Mouse (Mus musculus) gastrocnemius, postnatal 25 days (tissue): ENCODE measurements around the gene Zgrf1. TPM values are rescaled to one million over a fixed set of nuclear protein-coding genes. Genes with fewer than 3 reads are reported as not detected.

Experiments used
- DNase-seq: peaks from one replicate; pipeline ENCODE4 v3.0.0; 2022
- microRNA-seq, 2 experiments: library from miRNA; unstranded; fragments of <30 nt; microRNA quantifications; one replicate each; pipeline ENCODE4 v1.2.0; 2021; ENCODE audit warnings: borderline replicate concordance in 2 of 2
- total RNA-seq, 2 experiments: library from RNA; stranded (reverse); gene quantifications; 1 replicate in 1 of 2; 2 replicates in 1 of 2; pipeline ENCODE4 v1.2.3; 2021

The Zgrf1 gene
- total RNA-seq, 2 experiments from 2014 or later = 0.51 to 0.72 TPM

DNA sequence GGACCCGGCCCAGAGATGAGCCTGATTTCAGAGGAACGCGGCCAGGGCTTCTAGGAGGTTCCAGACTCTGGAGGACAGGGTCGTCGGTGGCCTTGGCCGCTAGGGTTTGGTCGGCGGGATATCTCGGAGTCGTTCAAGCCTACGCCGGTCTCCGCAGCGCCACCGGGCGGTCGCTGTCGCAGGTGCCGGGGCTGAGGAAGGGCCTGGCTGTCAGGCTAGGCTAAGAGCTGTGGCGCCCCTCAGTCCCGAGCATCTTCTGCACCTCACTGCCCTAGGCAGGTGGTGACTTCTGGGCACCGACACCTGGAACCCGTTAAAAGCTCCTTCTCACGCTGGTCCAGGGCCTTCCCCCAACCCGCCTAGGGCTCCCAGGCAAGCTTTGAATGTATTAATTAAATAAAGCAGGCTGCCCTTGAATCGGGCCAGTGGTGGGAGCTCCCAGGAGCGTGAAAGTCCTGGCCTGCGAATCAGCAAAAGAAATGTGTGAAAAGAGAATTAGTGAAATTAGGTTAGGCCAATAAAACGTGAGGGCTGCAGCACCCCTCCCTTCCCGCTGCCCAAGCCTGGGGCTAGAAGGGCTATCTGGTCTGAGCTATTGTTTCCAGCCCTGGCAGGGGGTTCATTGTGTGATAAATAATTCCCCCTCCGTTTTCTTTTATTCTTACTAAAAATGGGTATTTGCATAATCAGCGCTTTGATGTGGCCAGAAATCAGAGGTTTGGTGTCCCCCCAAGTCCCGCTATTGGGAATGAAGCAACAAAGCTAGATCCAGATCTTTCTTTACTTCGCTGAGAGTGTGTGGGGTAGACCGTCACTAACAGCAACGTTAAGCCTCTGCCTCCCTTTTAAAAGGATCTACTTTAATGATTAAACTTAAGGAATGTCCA lies 86.8 kb downstream of the Zgrf1 start:
- no peak for DNase-seq

DNA sequence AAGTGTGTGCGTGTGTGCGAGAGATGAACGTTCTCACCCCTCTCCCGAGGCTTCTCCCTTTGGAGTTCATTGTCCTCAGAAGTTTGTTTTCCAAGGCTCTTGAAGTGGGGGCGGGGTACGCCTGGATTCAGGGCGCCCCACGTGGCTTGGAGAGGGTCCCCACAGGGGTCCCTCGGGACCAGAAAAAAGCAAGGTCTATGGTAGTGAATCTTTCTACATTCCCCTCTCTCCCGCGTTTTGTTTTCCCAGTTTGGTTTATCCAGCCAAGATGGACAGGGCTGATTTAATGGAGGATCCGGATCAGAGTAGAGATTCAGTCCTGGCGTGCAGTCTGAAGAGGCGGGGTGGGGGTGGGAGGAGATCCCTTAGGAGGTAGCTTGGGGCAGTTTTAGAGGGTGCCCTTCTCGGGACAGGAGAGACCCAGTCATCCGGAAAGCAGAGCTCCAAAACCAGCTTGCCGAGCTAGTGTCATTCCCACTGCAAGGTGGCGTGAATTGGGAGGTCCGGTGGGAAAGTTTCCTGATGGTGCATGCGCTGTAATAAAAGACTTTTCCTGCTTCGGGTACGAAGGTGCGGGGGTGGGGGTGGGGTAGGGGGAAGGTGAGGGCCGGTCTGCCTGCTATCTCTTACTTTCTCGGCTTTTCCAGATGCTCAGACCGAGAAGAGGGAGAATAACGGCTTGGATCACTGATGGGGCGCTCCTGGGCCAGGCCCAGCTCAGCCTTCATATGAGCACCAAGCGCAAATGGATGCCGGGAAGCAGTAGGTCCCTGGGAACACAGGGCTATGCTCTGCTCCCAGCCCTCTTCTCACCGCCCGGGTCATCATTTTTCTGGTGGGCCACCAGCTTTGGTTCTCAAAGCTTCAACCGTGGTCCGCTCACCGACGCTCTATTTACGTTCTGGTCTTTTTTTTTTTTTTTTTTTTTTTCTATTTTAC lies 87.7 kb downstream of the Zgrf1 start:
- DNase-seq = no peak

DNA sequence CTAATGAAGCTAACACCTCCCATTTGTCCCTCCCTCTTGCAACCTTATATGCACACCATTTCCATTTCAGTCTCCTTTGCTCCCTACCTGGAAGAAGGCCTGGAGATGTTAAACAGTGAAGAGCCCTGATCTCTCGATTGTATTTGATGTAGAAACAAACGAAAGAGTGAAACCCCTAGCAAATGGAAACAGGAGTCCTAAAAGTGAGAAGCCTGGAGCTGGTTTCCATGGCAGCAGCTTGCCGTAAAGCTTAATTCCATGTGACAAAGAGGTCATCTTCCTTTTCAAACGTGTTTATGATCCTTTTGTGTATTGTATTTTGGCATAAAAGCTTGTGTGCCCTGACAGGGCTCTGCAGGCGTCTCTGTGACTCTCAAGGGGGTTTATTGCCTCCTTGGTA lies 88.9 kb downstream of the Zgrf1 start:
- DNase-seq = no peak

DNA sequence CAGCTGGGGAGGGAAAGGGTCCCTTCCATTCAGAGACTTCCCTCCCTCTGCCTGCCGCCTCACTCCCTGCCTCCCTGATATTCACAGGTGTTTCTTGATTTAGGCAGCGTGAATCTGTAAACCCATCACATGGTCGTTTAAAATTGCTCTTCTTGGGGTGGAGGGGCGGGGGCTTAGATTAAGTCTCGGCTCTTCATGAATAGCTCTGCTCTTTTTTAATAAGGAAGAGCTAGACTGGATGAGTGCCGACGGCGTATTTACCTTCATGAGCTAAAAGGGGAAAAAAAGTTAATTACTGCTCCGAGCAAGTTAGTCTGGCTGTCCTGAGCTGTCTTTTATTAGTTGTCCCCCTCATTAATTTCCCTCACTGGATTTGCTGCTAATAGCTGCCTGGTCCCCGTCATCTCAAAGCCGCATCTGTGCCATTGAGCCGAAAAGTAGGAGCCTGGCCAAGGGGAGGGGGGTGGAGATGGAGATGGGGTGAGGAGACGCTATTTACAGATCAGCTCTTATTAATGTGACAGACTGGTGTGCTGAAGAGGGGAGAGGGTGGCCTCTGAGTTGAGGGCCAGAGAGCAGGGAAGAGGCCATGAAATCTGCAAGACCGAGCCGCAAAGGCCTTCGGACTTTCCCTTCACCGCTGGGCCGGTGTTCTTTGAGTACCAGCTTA lies 93.0 kb downstream of the Zgrf1 start:
- DNase-seq = no peak

DNA sequence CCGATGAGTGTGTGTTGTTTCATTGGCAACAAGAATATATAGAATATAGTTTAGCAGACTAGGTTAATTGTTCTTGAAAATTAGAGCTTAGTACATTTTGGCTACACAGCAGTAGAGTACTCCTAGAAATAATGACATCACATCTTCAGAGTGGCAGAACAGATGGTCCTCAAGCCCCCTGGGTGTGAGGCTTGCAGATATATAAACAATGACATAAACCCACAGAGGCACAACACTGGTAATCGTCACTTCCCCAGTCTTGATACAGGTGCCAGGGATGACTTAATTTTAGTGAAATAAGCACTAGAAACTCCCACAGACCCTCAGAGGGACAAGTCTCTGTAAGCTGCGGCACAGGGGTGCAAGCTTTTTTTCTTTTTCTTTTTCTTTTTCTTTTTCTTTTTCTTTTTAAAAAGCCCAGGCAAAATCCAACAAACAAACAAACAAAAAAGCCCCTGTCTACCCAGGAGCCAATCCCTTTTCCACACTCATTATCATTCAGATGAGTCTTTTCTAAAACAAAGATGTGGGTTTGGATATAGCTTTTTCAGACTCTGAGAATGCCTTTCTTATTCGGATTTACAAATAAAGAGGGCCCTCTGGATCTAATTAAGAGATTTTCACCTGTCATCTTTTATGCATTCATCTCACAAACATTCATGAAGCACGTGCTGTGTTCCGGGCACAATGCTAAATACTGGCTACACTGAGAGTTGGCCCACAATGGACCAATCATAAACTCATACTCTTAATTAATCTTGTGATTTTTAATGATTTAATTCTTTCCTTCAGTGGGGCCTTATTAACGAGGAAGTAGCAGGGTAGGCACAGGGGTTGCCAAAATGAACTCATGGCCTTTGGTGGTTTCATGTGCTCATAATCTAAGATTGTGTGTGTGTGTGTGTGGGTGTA lies 98.7 kb downstream of the Zgrf1 start:
- DNase-seq = no peak

DNA sequence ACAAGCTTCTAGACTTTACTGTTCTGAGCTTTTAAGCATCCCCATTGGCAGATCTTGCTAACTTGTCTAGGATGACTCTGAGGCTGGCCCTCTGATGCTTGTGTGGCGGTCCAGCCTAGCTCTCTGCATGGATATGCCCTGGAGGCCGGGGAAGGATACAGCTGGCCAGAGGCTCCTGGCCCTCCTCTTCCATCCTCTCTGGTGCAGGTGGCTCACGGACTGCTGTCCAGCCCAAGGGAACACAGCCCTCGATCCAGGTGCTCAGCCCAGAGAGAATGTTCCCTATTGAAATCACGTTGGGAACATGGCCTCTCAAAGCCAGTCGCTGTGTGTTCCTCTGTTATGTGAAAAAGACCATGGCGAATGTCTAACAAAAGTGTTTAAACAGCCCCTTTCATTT lies 107.4 kb downstream of the Zgrf1 start:
- DNase-seq = no peak

DNA sequence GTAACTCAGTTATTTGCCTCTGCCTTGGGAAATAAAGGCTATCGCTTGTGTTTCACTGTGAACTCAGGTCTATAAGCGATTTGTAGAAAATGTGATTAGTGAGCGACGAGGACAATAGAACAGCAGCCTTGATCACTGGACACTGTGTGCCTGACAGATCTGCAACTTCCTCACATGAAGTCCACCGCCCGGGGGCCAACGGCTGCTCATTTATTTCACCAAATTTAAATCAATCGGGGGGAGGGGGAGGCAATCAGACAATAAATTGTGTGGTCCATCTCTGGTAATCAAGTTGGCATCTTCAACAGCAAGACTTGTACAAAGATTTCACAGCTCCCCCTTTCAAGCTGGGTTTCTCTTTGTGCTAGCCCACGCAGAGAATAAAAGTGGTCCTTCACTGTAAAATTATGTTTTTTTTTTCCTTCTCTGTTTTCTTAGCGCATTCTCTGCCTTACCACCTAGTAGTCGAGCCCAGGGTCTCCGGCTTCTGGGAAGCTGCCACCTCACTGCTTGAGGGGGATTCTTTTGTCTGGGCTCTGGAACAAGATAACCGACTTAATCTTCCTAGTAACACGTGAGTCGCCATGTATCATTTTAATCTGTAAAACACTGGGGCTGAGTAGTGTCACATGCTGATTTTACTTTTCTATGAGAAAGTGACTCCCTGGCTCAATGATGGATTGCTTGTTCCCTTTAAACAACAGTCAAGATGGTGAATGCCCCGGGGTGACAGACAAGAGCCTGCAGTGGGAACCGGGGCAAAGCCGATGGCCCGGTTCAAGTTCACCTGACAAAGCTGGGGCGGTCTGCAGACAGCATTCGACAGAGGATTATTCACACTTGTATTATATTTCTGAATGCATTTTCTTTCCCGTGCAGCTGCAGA lies 108.6 kb downstream of the Zgrf1 start:
- no peak for DNase-seq

Small RNA genes lying within 50 kb of the gene (microRNA-seq; reads per million reads assigned to microRNA genes)
- gene Mir302a (0.79 to 1.5 reads per million in 2 experiments), gene Mir302b (0.74 to 1.6 reads per million in 2 experiments), gene Mir302c (0 to 0.26 reads per million in 2 experiments), gene Mir302d (0 to 0.79 reads per million in 2 experiments), gene Mir367 (0 reads per million in 2 experiments)

Other genes starting within 250 kb of the Zgrf1 start
- gene Ank2, start 54.1 kb upstream of the Zgrf1 start, total RNA-seq = 10 to 100 TPM; 93.4 to 95.2 TPM
- 1 to 10 TPM; 8.5 to 9.1 TPM for gene Larp7, start 140 bp upstream of the Zgrf1 start, total RNA-seq
- not detected for gene Neurog2, start 79.6 kb downstream of the Zgrf1 start, total RNA-seq
- gene Alpk1, start 227.0 kb downstream of the Zgrf1 start, total RNA-seq = 1 to 10 TPM; 1.0 to 1.4 TPM
- gene Tifa, start 236.3 kb downstream of the Zgrf1 start, total RNA-seq = under 1 TPM; 0.67 to 0.70 TPM